Mouse (Mus musculus): ENCODE data around the gene Ahdc1.
A peak's percentile ranks its signal among the peaks of the same experiment; 100 is the strongest.
"Not testable (repeated sequence)": the region's sequence is repeated elsewhere in the genome, so short reads cannot be mapped to it uniquely, and the experiment has no call there.

Gene Ahdc1

GRCm38 (mm10) chr4:132993553-132993952, 17.5 kb upstream of the Ahdc1 start:
- DNase-seq (ENCODE audit: low spot score in 2 of 2) = no peak

DNA sequence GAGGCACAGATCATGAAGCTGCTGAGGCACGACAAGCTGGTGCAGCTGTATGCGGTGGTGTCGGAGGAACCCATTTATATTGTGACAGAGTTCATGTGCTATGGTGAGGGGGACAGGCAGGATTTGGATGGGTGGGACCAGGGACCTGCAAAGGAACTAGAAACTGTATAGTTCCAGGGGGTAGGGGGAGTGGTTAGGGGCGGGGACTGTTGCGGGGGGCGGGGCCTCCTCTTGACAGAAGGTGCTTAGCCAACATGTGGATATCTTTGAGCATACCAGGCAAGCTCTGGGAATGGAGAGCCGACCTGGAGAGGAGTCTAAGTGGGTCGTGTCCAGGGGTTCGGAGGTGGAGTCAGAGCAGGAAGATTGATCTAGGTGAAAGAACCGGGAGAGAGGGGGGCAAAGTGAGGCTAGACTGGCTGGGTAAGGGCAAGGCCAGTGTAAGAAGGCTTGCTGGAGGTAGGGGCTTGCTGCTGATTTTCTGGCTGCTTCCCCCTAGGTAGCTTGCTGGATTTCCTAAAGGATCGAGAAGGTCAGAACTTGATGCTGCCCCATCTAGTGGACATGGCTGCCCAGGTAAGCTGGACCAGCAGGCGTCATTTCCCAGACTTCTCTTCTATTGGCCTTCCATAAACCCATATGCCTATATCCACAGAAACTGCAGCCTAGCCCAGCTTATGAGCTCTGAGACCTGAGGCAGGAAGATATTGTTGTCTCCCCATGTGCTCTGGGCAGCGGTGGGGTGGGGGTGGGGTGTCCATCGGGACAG, 13.4 kb upstream of the Ahdc1 start:
- no peak for DNase-seq (ENCODE audit: low spot score in 2 of 2)

DNA sequence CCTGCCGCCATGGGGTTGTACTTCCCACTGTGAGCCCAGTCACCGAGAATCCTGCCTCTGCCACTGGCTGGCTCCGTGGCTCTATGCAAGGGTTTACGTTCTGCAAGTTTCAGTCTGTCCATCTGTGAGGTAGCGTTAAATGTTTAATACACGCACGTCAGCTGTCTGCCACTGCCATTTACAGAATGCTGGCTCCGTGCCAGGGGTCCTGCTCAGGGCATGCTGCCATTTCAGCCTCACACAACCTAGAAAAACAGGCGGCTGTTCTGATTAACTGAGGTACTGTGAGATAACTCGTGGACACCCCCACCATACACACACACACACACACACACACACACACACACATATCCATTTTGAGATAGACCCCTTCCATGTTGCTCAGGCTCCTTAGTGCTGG, 8.2 kb upstream of the Ahdc1 start:
- DNase-seq (ENCODE audit: low spot score in 2 of 2) = no peak

- DNase-seq (ENCODE audit: low spot score in 2 of 2) = no peak
Measured at GRCm38 (mm10) chr4:133003316-133004018, 7.6 kb upstream of the Ahdc1 start.

GRCm38 (mm10) chr4:133005233-133005632, 5.8 kb upstream of the Ahdc1 start:
- peak in 1 of 2 experiments; percentile 44 for DNase-seq (ENCODE audit: low spot score in 2 of 2)

GRCm38 (mm10) chr4:133005885-133006451, 5.1 kb upstream of the Ahdc1 start:
- DNase-seq (ENCODE audit: low spot score in 2 of 2) = not testable (repeated sequence)

DNA sequence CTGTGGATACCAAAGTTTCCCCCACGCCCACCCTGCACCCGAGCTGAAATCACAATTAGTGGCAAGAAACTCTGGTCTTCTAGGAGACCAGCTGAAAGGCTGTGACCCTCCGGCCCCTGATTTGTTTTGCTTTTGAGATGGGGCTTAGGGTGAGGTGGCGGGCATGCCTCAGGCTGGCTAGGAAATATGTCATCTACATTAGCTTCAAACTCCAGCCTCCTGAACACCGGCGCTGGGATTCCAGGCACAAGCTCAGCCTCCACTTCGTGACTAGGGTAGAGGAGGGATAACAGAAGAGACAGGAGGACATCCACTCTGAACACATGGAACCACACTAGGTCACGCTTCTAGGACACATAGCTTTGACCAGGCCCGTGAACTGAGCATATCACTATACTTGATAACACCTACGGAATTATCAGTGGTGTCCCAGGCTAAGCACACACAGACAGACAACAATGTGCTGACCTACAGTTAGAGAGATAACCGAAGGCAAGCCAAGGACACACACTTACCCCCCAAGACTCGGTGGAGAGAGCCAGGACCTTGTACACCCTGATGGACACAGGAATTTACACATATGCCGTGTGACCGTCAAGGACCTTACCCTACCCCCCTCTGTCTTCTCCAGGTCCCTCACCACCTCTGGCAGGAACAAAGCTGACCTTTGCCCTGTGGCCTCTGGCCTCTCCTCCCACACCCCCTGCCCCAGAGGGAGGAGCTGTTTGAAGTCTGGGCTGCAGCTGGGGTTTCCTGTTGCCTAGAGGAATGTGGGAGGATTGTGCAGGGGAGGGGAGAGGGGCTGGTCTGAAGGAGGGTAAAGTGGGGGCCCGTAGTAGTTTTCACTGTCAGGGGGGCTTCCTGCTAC, 3.3 kb upstream of the Ahdc1 start:
- DNase-seq (ENCODE audit: low spot score in 2 of 2) = no peak

DNA sequence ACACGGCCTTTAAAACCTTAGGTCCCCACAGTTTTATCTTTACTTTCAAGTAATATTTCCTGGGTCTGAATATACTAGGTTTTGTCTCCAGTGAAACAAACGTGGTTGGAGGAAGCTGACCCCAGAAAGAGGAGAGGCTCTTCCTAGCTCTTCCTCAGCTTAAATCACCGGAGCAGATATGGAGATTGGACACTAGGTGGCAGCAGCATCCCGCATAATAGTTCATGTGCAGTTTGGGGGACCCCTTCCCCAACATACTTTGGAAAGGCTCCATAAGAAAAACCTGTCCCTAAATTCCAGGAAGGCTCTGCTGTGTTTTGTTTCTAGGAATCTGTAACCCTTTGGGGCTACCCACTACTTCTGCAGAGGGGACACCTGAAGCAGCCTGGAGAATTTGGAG, 1.9 kb upstream of the Ahdc1 start:
- no peak for DNase-seq (ENCODE audit: low spot score in 2 of 2)

DNA sequence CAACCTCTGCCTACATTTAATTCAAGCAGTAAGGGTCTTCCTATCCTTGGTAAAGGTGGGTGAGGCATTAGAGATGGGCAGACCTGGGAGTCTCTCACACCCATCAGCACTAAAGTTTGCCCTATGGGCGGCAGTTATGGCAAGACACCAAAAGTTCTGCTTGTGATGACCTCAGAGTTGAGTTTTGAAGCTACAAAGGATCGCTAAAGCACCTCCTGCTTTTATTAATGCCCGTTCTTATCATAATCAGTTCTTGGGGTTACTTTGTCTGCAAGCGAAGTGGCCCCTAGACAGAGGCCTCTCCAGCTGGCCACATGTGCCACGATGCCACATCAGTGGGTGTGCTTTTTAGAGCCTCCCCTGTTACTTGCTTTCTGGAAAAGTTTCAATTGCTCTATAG, 1.4 kb upstream of the Ahdc1 start:
- no peak for DNase-seq (ENCODE audit: low spot score in 2 of 2)

GRCm38 (mm10) chr4:133010611-133011010, 449 bp upstream of the Ahdc1 start:
- no peak for DNase-seq (ENCODE audit: low spot score in 2 of 2)

GRCm38 (mm10) chr4:133011821-133012775, 1.0 kb downstream of the Ahdc1 start:
- DNase-seq (ENCODE audit: low spot score in 2 of 2) = peak; percentile 31 to 39

- peak in 1 of 2 experiments; percentile 37 for DNase-seq (ENCODE audit: low spot score in 2 of 2)
Measured at GRCm38 (mm10) chr4:133012776-133013265, 1.8 kb downstream of the Ahdc1 start.

GRCm38 (mm10) chr4:133013266-133013891, 2.3 kb downstream of the Ahdc1 start:
- DNase-seq (ENCODE audit: low spot score in 2 of 2) = peak; percentile 52 to 64

GRCm38 (mm10) chr4:133014088-133014487, 3.0 kb downstream of the Ahdc1 start:
- DNase-seq (ENCODE audit: low spot score in 2 of 2) = no peak

DNA sequence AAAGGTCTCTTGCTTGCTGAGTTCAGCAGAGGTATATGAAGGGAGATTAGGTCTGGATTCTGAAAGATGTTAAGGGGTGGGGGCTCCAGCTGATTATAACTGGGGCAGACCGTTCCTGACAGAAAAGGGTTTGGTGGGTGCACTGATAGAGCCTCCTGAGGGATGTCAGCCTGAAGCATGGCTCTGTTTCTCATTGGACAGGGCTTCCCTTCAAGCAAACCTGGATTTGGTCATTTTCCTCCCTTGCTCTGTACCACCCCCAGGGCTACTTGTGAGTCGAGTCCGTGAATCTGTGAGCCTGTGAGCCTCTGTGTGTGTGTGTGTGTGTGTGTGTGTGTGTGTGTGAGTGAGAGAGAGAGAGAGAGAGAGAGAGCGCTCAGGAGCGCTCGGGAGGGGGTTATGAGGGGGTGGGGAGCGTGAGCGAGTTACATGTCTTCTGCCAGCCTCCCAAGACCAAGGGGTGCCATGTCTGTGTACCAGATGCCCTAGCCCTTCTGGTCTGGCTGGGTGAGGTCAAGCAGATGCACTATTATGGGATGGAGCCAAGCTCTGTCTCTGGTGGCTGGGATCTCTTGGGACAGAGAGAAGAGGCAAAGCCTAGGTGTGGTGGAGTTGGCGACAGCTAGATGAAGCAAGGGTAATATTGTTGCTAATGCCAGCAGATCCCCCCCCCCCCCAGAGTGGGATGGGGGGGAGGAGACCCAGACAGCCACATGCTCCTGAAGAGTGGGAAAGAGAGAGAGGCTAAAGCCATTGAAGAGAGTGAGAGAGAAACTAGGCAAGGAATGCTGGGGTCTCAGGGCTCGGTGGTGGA, 4.0 kb downstream of the Ahdc1 start:
- no peak for DNase-seq (ENCODE audit: low spot score in 2 of 2)

DNA sequence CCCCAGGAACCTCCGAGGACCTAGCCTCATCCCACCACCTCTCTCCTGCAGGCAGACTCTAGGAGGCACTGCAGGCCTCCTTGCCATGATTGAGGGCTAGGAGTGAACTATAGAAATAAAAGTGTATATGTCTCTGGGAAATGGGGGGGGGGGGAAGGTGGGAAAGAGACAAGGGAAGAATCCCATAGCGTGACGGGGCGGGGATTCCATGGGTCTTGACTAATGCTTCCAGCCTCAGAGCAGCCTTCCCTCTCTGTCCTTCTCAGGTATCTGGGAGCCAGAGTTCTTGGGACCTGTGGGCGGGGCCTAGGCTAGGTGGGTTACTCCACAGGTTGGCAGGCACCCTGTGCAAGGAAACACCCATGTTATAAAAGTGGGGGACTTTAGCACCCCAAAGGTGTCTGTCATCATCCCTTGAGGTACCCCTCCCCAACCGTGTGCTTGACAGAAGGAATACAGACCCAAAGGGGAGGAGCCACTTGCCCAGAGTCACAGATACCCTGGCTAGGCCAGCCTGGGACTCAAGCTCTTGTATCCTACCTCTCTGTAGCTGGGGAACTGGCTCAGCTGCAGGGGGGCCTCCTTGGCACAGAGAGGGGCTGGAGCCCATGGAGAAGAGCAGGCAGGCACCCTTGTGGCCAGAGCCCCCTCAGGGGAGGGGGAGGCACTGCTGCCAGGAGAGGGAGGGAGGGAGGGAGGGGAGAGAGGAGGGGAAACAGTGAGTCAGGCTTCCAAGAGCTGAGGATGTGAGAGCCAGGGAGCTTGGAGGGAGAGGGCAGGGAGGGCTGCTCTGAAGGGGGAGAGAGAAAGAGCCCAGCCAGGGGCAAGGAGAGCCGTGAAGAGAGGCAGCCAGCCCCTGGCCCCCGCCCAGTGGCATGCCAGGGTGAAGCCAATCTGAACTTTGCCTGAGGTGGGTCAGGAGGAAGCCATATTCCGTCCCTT, 4.9 kb downstream of the Ahdc1 start:
- no peak for DNase-seq (ENCODE audit: low spot score in 2 of 2)

DNA sequence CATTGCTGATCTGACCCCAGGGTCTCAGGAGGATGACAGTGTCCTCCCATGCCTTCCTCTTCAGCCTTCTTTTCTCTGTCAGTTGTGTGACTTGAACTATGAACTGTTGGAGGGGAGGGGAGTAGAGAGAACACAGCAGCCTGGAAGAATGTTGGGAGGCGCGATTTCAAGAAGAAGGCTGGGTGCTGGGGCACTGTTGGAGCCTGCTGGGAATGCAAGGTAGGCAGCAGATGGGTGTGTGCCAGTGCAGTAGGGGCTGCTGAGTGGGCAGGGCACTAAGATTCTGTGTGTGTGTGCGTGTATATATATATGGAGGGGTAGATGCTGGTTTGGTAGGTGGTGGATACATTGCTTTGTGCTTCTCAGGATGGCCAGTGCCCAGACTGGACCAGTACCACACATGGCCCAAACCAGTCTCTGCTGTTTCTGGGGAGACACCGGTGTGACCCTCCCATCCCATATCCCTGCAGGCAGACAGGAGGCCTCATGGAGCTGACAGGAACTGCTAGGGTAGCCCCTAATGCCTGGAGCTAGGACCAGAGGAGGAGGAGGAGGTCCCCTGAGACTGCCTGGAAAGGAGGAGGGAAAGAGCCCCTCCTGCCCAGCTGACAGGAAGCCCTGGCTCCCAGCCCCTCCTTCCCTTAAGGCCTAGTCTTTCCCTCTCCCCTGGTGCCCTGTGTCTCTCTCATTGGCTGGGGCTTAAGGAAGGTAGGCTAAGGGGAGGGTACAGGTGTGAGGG, 5.8 kb downstream of the Ahdc1 start:
- no peak for DNase-seq (ENCODE audit: low spot score in 2 of 2)
